Mouse (Mus musculus) neutrophil, adult 5-6 weeks (primary cell): Measurements from ENCODE around the gene Dgkz. TPM values are rescaled to one million over a fixed set of nuclear protein-coding genes. Genes with fewer than 3 reads are reported as not detected.

Experiments
- ATAC-seq: fragments of 151-379, 151-347 bp; 2 replicates; pipeline ENCODE4 v1.8.0; 2017; ENCODE audit warnings: mild to moderate bottlenecking, moderate TSS enrichment; ENCODE audit not compliant: insufficient number of reproducible peaks, poor library complexity, low FRiP score, severe bottlenecking; ENCODE audit errors: extremely low read depth
- total RNA-seq: library from RNA; stranded (forward); fragments of 200-1000 nt; gene quantifications from 2 replicates; pipeline ENCODE4 v1.2.3, GENCODE M21; 2017

Dgkz gene
- total RNA-seq = 137 TPM in 2 replicates

GRCm38 (mm10) chr2:91975581-91976541 is at the start of gene Dgkz:
Gene Dgkz (minus strand): TSS chr2:91975864.
- ATAC-seq = no peak

GRCm38 (mm10) chr2:92025202-92025601 is 49.5 kb upstream of the Dgkz start:
- ATAC-seq = no peak

- ATAC-seq = no peak
These were observed 48.6 kb upstream of the Dgkz start, which contains the start of gene Creb3l1 for GRCm38 (mm10) chr2:92024274-92024672. Gene Creb3l1 (minus strand): TSS chr2:92024502.

GRCm38 (mm10) chr2:92023362-92024273 is 48.0 kb upstream of the Dgkz start:
- no peak for ATAC-seq

- ATAC-seq = no peak
These were observed 45.1 kb upstream of the Dgkz start for GRCm38 (mm10) chr2:92020676-92021265.

- ATAC-seq = no peak
These were observed 41.8 kb upstream of the Dgkz start for GRCm38 (mm10) chr2:92017440-92017839.

- ATAC-seq = no peak
These were observed 41.3 kb upstream of the Dgkz start for GRCm38 (mm10) chr2:92016981-92017380.

- no peak for ATAC-seq
These were observed 39.2 kb upstream of the Dgkz start for GRCm38 (mm10) chr2:92014891-92015290.

- ATAC-seq = no peak
These were observed 38.6 kb upstream of the Dgkz start for GRCm38 (mm10) chr2:92014248-92014647.

- no peak for ATAC-seq
These were observed 37.2 kb upstream of the Dgkz start for GRCm38 (mm10) chr2:92012768-92013445.

- no peak for ATAC-seq
These were observed 36.0 kb upstream of the Dgkz start for GRCm38 (mm10) chr2:92011424-92012353.

- ATAC-seq = no peak
These were observed 33.1 kb upstream of the Dgkz start for GRCm38 (mm10) chr2:92008623-92009404.

GRCm38 (mm10) chr2:92007933-92008622 is 32.4 kb upstream of the Dgkz start:
- peak; percentile 95 for ATAC-seq

- ATAC-seq = no peak
These were observed 31.6 kb upstream of the Dgkz start for GRCm38 (mm10) chr2:92006983-92007921.

- no peak for ATAC-seq
These were observed 30.8 kb upstream of the Dgkz start for GRCm38 (mm10) chr2:92006491-92006890.
